Mouse (Mus musculus) heart, adult 9 months (tissue): ENCODE results near the gene Fam180a.
A peak's percentile ranks its signal among the peaks of the same experiment; 100 is the strongest.

Experiments
- DNase-seq, 2 experiments: peaks; one replicate each; pipeline ENCODE4 v3.0.0; 2022; ENCODE audit warnings: low spot score in 2 of 2

Fam180a gene

GRCm38 (mm10) chr6:35313520-35313919 is 12.4 kb downstream of the Fam180a start:
- no peak for DNase-seq

- no peak for DNase-seq
Observed at GRCm38 (mm10) chr6:35309406-35309805, 16.5 kb downstream of the Fam180a start.

GRCm38 (mm10) chr6:35308037-35308436 is 17.9 kb downstream of the Fam180a start, which contains the start of gene Slc13a4:
Slc13a4 (minus strand) TSS chr6:35308131.
- no peak for DNase-seq

- DNase-seq = no peak
Observed at GRCm38 (mm10) chr6:35307136-35307535, 18.8 kb downstream of the Fam180a start.

GRCm38 (mm10) chr6:35303355-35303900 is 22.5 kb downstream of the Fam180a start:
- no peak for DNase-seq

- DNase-seq = no peak
Observed at GRCm38 (mm10) chr6:35302581-35302980, 23.4 kb downstream of the Fam180a start.

- peak in 1 of 2 experiments; percentile 32 for DNase-seq
Observed at GRCm38 (mm10) chr6:35298323-35298722, 27.6 kb downstream of the Fam180a start.

- no peak for DNase-seq
Observed at GRCm38 (mm10) chr6:35297516-35298227, 28.3 kb downstream of the Fam180a start.

GRCm38 (mm10) chr6:35297001-35297400 is 28.9 kb downstream of the Fam180a start:
- peak; percentile 64 to 77 for DNase-seq

- DNase-seq = no peak
Observed at GRCm38 (mm10) chr6:35294964-35295363, 31.0 kb downstream of the Fam180a start.

- DNase-seq = no peak
Observed at GRCm38 (mm10) chr6:35289676-35290075, 36.3 kb downstream of the Fam180a start.

- no peak for DNase-seq
Observed at GRCm38 (mm10) chr6:35288920-35289319, 37.0 kb downstream of the Fam180a start.

GRCm38 (mm10) chr6:35288114-35288761 is 37.7 kb downstream of the Fam180a start:
- DNase-seq = peak; percentile 51 to 64

- DNase-seq = no peak
Observed at GRCm38 (mm10) chr6:35279306-35279705, 46.6 kb downstream of the Fam180a start.

GRCm38 (mm10) chr6:35277903-35278587 is 47.9 kb downstream of the Fam180a start:
- DNase-seq = no peak

GRCm38 (mm10) chr6:35273391-35274082 is 52.4 kb downstream of the Fam180a start:
- DNase-seq = no peak

GRCm38 (mm10) chr6:35271868-35272765 is 53.8 kb downstream of the Fam180a start:
- DNase-seq = no peak

- DNase-seq = no peak
Observed at GRCm38 (mm10) chr6:35271094-35271855, 54.7 kb downstream of the Fam180a start.

GRCm38 (mm10) chr6:35269643-35270042 is 56.3 kb downstream of the Fam180a start:
- DNase-seq = no peak

- no peak for DNase-seq
Observed at GRCm38 (mm10) chr6:35268711-35269110, 57.2 kb downstream of the Fam180a start.
